Mouse (Mus musculus): ENCODE data around the gene Grm4.

- TF ChIP-seq CTCF (IDR thresholded peaks at IDR 0.05; ENCODE audit: control insufficient read depth, insufficient read depth, low read length), result no peak
- no peak for TF ChIP-seq POLR2A (IDR thresholded peaks at IDR 0.05; ENCODE audit: borderline replicate concordance, control insufficient read depth, low read depth, low read length)
Measured at GRCm38 (mm10) chr17:27375551-27375950, 145.7 kb downstream of the Grm4 start.
